Mouse (Mus musculus) limb, embryonic 14.5 days (tissue): Measurements from ENCODE around the gene Pld4. TPM values are rescaled to one million over a fixed set of nuclear protein-coding genes. Genes with fewer than 3 reads are reported as not detected.

Experiments
- ATAC-seq: fragments of 200-750 bp; cut with Nextera tagmentation; 2 replicates; pipeline ENCODE4 v1.8.0; 2017; ENCODE audit warnings: low read depth, moderate number of reproducible peaks, moderate TSS enrichment; ENCODE audit not compliant: low FRiP score
- DNase-seq: peaks from one replicate; pipeline ENCODE4 v3.0.0-alpha.2; 2015; ENCODE audit warnings: low spot score
- H3K27ac ChIP-seq: fragments of 300-500 bp; sonication (generic); replicated peaks from 2 replicates; pipeline ENCODE4 v1.5.1; 2014; ENCODE audit warnings: low read depth, mild to moderate bottlenecking, low read length, moderate library complexity, mixed read lengths
- H3K27me3 ChIP-seq: fragments of 300-500 bp; sonication (generic); 2 replicates; pipeline ENCODE4 v1.6.1; 2014; ENCODE audit warnings: low read length, mixed read lengths; ENCODE audit not compliant: control insufficient read depth, insufficient read depth
- H3K36me3 ChIP-seq: fragments of 300-500 bp; sonication (generic); 2 replicates; pipeline ENCODE4 v1.6.1; 2014; ENCODE audit warnings: mild to moderate bottlenecking, low read length, moderate library complexity, mixed read lengths; ENCODE audit not compliant: control insufficient read depth, insufficient read depth
- H3K4me1 ChIP-seq: fragments of 300-500 bp; sonication (generic); 2 replicates; pipeline ENCODE4 v1.6.1; 2014; ENCODE audit warnings: antibody characterized with exemption, low read length, mixed read lengths; ENCODE audit not compliant: control insufficient read depth, insufficient read depth
- H3K4me2 ChIP-seq: fragments of 300-500 bp; sonication (generic); replicated peaks from 2 replicates; pipeline ENCODE4 v1.6.1; 2014; ENCODE audit warnings: low read depth, mild to moderate bottlenecking, low read length, moderate library complexity; ENCODE audit not compliant: severe bottlenecking
- H3K4me3 ChIP-seq: fragments of 300-500 bp; sonication (generic); replicated peaks from 2 replicates; pipeline ENCODE4 v1.5.1; 2014; ENCODE audit warnings: low read length
- H3K9ac ChIP-seq: fragments of 300-500 bp; sonication (generic); 2 replicates; pipeline ENCODE4 v1.6.1; 2014; ENCODE audit warnings: mild to moderate bottlenecking, low read depth, low read length, moderate library complexity; ENCODE audit not compliant: severe bottlenecking
- H3K9me3 ChIP-seq: fragments of 300-500 bp; sonication (generic); 2 replicates; pipeline ENCODE4 v1.6.1; 2016; ENCODE audit warnings: low read length; ENCODE audit not compliant: control insufficient read depth
- POLR2A ChIP-seq: fragments of 200-500 bp; IDR thresholded peaks from 2 replicates; pipeline ENCODE4 v1.8.0; 2012; ENCODE audit warnings: inconsistent platforms, mild to moderate bottlenecking, moderate library complexity, borderline replicate concordance; ENCODE audit not compliant: insufficient read depth, insufficient read length; ENCODE audit errors: extremely low read depth
- WGBS: fragments of 180-500 bp; shearing (Covaris S2); extraction: QIAGEN DNeasy Blood & Tissue Kit; methylation state at CpG from one replicate; pipeline ENCODE4 v1.1.7; 2014; 5-methylcytosine and 5-hydroxymethylcytosine counted together
- polyA plus RNA-seq, 2 experiments: library from polyadenylated mRNA; depleted of rRNA in 1 of 2; stranded (reverse) in 1 of 2; unstranded in 1 of 2; fragments of >200 nt; fragmentation: Nextera tagmentation in 1 of 2; extraction: Ambion mirVana in 1 of 2; gene quantifications; 2 replicates each; pipeline versions ENCODE4 v1.2.1 to v1.2.3; 2012 to 2014

Gene Pld4
- polyA plus RNA-seq, 2 experiments, result 14.0 to 15.7 TPM

- Histone ChIP-seq H3K27me3 (no peaks in the 10 kb centered on the region), H3K4me3 (no peak overlapping the region), H3K9ac (no peak overlapping the region), H3K4me2 (no peak overlapping the region), H3K9me3 (no peaks in the 10 kb centered on the region), H3K36me3 (peaks cover 74% of the 10 kb centered on the region), H3K27ac (no peak overlapping the region), H3K4me1 (no peaks in the 10 kb centered on the region)
- TF ChIP-seq POLR2A, result no peak
- 93% methylated on average over 31 of the region's 31 CpGs for WGBS
- ATAC-seq (no peak), DNase-seq (no peak)
Measured at GRCm38 (mm10) chr12:112738281-112739022, 22.0 kb upstream of the Pld4 start.

DNA sequence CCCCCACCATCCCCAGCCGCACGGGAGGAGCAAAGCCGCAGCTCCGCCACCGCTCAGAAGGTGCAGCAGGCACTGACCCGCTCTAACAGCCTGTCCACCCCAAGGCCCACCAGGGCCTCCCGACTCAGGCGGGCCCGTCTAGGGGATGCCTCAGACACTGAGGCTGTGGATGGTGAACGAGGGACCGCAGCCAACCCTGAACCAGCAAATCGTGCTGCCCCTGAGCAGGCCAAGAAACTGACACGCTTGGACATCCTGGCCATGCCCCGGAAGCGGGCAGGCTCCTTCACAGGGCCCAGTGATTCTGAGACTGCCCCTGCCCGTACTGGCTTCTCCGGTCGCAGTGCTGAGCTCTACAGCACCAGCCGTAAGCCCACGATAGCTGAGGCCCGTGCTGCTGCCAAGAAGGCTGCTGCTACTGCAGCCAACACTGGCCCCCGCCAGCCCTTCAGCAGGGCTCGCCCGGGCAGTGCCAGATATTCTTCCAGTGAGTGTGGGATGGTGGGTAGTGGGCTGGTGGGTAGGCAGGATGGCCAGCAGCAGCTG lies 21.4 kb upstream of the Pld4 start:
- Histone ChIP-seq H3K4me3 (no peak overlapping the region), H3K4me1 (no peaks in the 10 kb centered on the region), H3K4me2 (no peak overlapping the region), H3K36me3 (peaks cover 76% of the 10 kb centered on the region), H3K9ac (no peak overlapping the region), H3K27me3 (no peaks in the 10 kb centered on the region), H3K9me3 (no peaks in the 10 kb centered on the region), H3K27ac (no peak overlapping the region)
- WGBS, result 96% methylated on average over 23 of the region's 24 CpGs
- no peak for TF ChIP-seq POLR2A
- ATAC-seq, result no peak
- no peak for DNase-seq

- peaks cover 57% of the 10 kb centered on the region for H3K36me3 ChIP-seq
- peaks cover 3% of the 10 kb centered on the region; the same call in 1 of the 2 replicates for H3K4me1 ChIP-seq
- TF ChIP-seq POLR2A, result no peak
- no peaks in the 10 kb centered on the region for H3K27me3 ChIP-seq
- 0 out of 2 replicates have a peak overlapping the region, but pooled peaks have one; percentile 43 for H3K27ac ChIP-seq
- H3K9ac ChIP-seq, result no peak overlapping the region; the same call in 1 of the 2 replicates
- H3K4me3 ChIP-seq, result no peak overlapping the region
- DNase-seq (no peak), ATAC-seq (no peak)
- no peaks in the 10 kb centered on the region for H3K9me3 ChIP-seq
- no peak overlapping the region for H3K4me2 ChIP-seq
- 60% methylated on average over 6 of the region's 6 CpGs for WGBS
Measured at GRCm38 (mm10) chr12:112742768-112743167, 17.7 kb upstream of the Pld4 start.

DNA sequence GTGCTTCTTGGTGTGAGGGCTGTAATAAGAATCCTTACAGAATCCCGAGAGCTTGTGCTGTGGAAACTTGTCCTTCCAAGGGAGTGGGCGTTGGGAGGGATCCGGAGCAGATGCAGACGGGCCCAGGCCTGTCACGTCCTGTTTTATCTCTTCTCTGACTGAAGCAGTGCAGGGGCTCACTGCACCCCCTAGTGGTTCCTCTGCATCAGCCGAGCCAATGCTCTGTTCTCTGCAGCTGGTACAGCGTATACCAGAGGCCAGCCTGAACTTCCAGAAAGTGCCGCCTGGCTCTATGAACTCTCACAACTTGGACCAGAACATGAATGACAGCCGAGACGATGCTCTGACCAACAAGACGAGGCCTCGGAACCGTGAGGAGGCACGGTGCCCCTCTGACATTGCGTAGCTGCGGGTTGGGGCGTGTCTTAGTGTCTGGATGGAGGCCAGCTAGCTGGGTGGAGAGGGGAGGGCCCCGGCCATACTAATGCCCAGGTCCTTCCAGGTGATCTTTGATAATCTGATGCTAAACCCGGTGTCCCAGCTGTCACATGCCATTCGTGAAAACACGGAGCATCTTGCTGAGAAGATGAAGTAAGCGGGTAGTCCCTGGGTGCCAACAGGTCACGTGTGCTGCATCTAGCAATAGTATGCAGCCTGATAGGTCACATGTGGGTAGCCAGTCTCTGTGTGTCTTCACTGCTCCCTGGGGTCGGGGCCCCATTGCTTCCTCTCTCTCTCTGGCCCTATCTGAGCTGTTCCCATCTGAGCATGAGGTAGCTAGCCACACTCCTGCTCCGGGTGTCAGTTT lies 17.1 kb upstream of the Pld4 start:
- no peak overlapping the region; the same call in 1 of the 2 replicates for H3K9ac ChIP-seq
- WGBS, result 54% methylated on average over 25 of the region's 25 CpGs
- no peaks in the 10 kb centered on the region for H3K9me3 ChIP-seq
- H3K27ac ChIP-seq, result 0 out of 2 replicates have a peak overlapping the region, but pooled peaks have one; percentile 43
- H3K4me3 ChIP-seq, result no peak overlapping the region
- DNase-seq, result peak; percentile 91
- H3K27me3 ChIP-seq, result no peaks in the 10 kb centered on the region
- H3K4me1 ChIP-seq, result peaks cover 3% of the 10 kb centered on the region; the same call in 1 of the 2 replicates
- no peak overlapping the region for H3K4me2 ChIP-seq
- TF ChIP-seq POLR2A, result no peak
- ATAC-seq, result peak; percentile 75
- peaks cover 51% of the 10 kb centered on the region for H3K36me3 ChIP-seq

- Histone ChIP-seq H3K9me3 (no peaks in the 10 kb centered on the region), H3K4me1 (peaks cover 3% of the 10 kb centered on the region; the same call in 1 of the 2 replicates), H3K27me3 (no peaks in the 10 kb centered on the region), H3K9ac (no peak overlapping the region), H3K4me3 (no peak overlapping the region), H3K27ac (no peak overlapping the region), H3K36me3 (peaks cover 42% of the 10 kb centered on the region), H3K4me2 (no peak overlapping the region)
- 75% methylated on average over 11 of the region's 11 CpGs for WGBS
- TF ChIP-seq POLR2A, result no peak
- ATAC-seq, result no peak
- no peak for DNase-seq
Measured at GRCm38 (mm10) chr12:112744211-112744610, 16.2 kb upstream of the Pld4 start.
